Mouse (Mus musculus): ENCODE measurements around the gene Rab6b. TPM values are rescaled to one million over a fixed set of nuclear protein-coding genes. Genes with fewer than 3 reads are reported as not detected.

Gene Rab6b
- total and polyA plus RNA-seq, 3 experiments, result not detected

- Histone ChIP-seq H3K79me2 (ENCODE audit: control insufficient read depth, insufficient read depth, low read length, poor library complexity) (no peaks in the 10 kb centered on the region), H3K36me3 (ENCODE audit: control insufficient read depth in 1 of 2, insufficient read depth in 2 of 2, low read length in 2 of 2) (no peaks in the 10 kb centered on the region; a peak in 1 of 4 replicates), H3K4me3 (ENCODE audit: control insufficient read depth in 1 of 2, insufficient read depth in 1 of 2, low read depth in 2 of 2, low read length in 2 of 2) (no peak overlapping the region), H3K27me3 (ENCODE audit: control insufficient read depth in 1 of 2, insufficient read depth in 2 of 2, low read length in 2 of 2) (no peaks in the 10 kb centered on the region), H3K9ac (ENCODE audit: control insufficient read depth, low read depth, low read length, poor library complexity, severe bottlenecking) (no peak overlapping the region), H3K9me3 (replicated peaks; ENCODE audit: insufficient read depth, low read length) (no peaks in the 10 kb centered on the region), H3K27ac (ENCODE audit: control insufficient read depth, low read depth, low read length) (no peak overlapping the region), H3K4me1 (ENCODE audit: control insufficient read depth in 1 of 2, insufficient read depth in 2 of 2, low read length in 2 of 2) (no peaks in the 10 kb centered on the region)
- no peak for DNase-seq (ENCODE audit: low read depth, low spot score)
- no peak for TF ChIP-seq CHD1 (IDR thresholded peaks at IDR 0.05; ENCODE audit: low read depth, low read length)
- TF ChIP-seq CTCF (IDR thresholded peaks at IDR 0.05 in 2 of 3, conservative IDR thresholded peaks at IDR 0.05 in 1 of 3; ENCODE audit: control insufficient read depth in 1 of 3, insufficient read depth in 1 of 3, low read depth in 2 of 3, low read length in 3 of 3, poor library complexity in 1 of 3, severe bottlenecking in 1 of 3), result peak; percentile 24 to 43 (median 33); a peak in 4 of 6 replicates
- peak; percentile 24 for TF ChIP-seq SMC3 (IDR thresholded peaks at IDR 0.05; ENCODE audit: low read depth, low read length)
These were observed 63.4 kb downstream of the Rab6b start for GRCm38 (mm10) chr9:103174771-103175519.

- no peaks in the 10 kb centered on the region for H3K9me3 ChIP-seq (replicated peaks; ENCODE audit: insufficient read depth, low read length)
- no peak for TF ChIP-seq HCFC1 (IDR thresholded peaks at IDR 0.05; ENCODE audit: low read depth, low read length)
- TF ChIP-seq TCF12 (IDR thresholded peaks at IDR 0.05; ENCODE audit: low read depth, low read length), result no peak
- no peak for TF ChIP-seq MYB (IDR thresholded peaks at IDR 0.05; ENCODE audit: low read depth, low read length)
- TF ChIP-seq GABPA (IDR thresholded peaks at IDR 0.05; ENCODE audit: low read depth, low read length), result no peak
- TF ChIP-seq USF2 (IDR thresholded peaks at IDR 0.05; ENCODE audit: borderline replicate concordance in 1 of 2, insufficient read depth in 1 of 2, low read depth in 1 of 2, low read length in 2 of 2), result no peak
These were observed 64.1 kb downstream of the Rab6b start for GRCm38 (mm10) chr9:103175692-103176091.

GRCm38 (mm10) chr9:103180303-103180702 lies 68.7 kb downstream of the Rab6b start:
- peak overlapping the region; percentile 76 for H3K27ac ChIP-seq (ENCODE audit: control insufficient read depth, low read depth, low read length)
- peak overlapping the region; percentile 70 for H3K9ac ChIP-seq (ENCODE audit: control insufficient read depth, low read depth, low read length, poor library complexity, severe bottlenecking)
- H3K27me3 ChIP-seq (ENCODE audit: control insufficient read depth in 1 of 2, insufficient read depth in 2 of 2, low read length in 2 of 2), result no peaks in the 10 kb centered on the region
- peaks cover 0 to 4% of the 10 kb centered on the region in 2 experiments; a peak in 1 of 4 replicates for H3K36me3 ChIP-seq (ENCODE audit: control insufficient read depth in 1 of 2, insufficient read depth in 2 of 2, low read length in 2 of 2)
- peak overlapping the region; percentile 65 to 67; a peak in 3 of 4 replicates for H3K4me3 ChIP-seq (ENCODE audit: control insufficient read depth in 1 of 2, insufficient read depth in 1 of 2, low read depth in 2 of 2, low read length in 2 of 2)
- H3K4me1 ChIP-seq (ENCODE audit: control insufficient read depth in 1 of 2, insufficient read depth in 2 of 2, low read length in 2 of 2), result peaks cover 0 to 5% of the 10 kb centered on the region in 2 experiments; a peak in 1 of 4 replicates
- peak; percentile 70 for DNase-seq (ENCODE audit: low read depth, low spot score)
- H3K79me2 ChIP-seq (ENCODE audit: control insufficient read depth, insufficient read depth, low read length, poor library complexity), result no peaks in the 10 kb centered on the region
- H3K9me3 ChIP-seq (replicated peaks; ENCODE audit: insufficient read depth, low read length), result no peaks in the 10 kb centered on the region
- TF ChIP-seq KAT2A (conservative IDR thresholded peaks at IDR 0.05; ENCODE audit: low read depth, low read length), result no peak
- no peak for TF ChIP-seq ZC3H11A (IDR thresholded peaks at IDR 0.05; ENCODE audit: low read depth, low read length)
- no peak for TF ChIP-seq POLR2AphosphoS5 (IDR thresholded peaks at IDR 0.05; ENCODE audit: borderline replicate concordance, low read depth, low read length)
- no peak for TF ChIP-seq POLR2AphosphoS2 (IDR thresholded peaks at IDR 0.05; ENCODE audit: low read length)
- no peak for TF ChIP-seq MXI1 (IDR thresholded peaks at IDR 0.05; ENCODE audit: low read depth, low read length)
- TF ChIP-seq JUND (IDR thresholded peaks at IDR 0.05; ENCODE audit: low read depth, low read length), result no peak
- TF ChIP-seq SIN3A (IDR thresholded peaks at IDR 0.05; ENCODE audit: low read length), result no peak
- no peak for TF ChIP-seq UBTF (IDR thresholded peaks at IDR 0.05; ENCODE audit: borderline replicate concordance, insufficient read depth, low read depth, low read length)
- TF ChIP-seq TAL1 (IDR thresholded peaks at IDR 0.05; ENCODE audit: low read length), result no peak
- no peak for TF ChIP-seq ETS1 (IDR thresholded peaks at IDR 0.05; ENCODE audit: low read depth, low read length)
- TF ChIP-seq GATA1 (IDR thresholded peaks at IDR 0.05; ENCODE audit: low read depth, low read length), result no peak
- no peak for TF ChIP-seq HCFC1 (IDR thresholded peaks at IDR 0.05; ENCODE audit: low read depth, low read length)
- no peak for TF ChIP-seq MAZ (IDR thresholded peaks at IDR 0.05; ENCODE audit: low read depth, low read length)
- no peak for TF ChIP-seq TBP (IDR thresholded peaks at IDR 0.05; ENCODE audit: low read depth, low read length)
- TF ChIP-seq ZNF384 (IDR thresholded peaks at IDR 0.05; ENCODE audit: low read depth, low read length), result no peak
- no peak for TF ChIP-seq MAFK (IDR thresholded peaks at IDR 0.05; ENCODE audit: borderline replicate concordance, low read depth, low read length)
- no peak for TF ChIP-seq RCOR1 (IDR thresholded peaks at IDR 0.05; ENCODE audit: low read depth, low read length)
- no peak for TF ChIP-seq MYC (IDR thresholded peaks at IDR 0.05; ENCODE audit: low read depth, low read length)

More at GRCm38 (mm10) chr9:103175692-103176091, 64.1 kb downstream of the Rab6b start:
- Histone ChIP-seq H3K36me3 (ENCODE audit: control insufficient read depth in 1 of 2, insufficient read depth in 2 of 2, low read length in 2 of 2) (no peaks in the 10 kb centered on the region; a peak in 1 of 4 replicates), H3K79me2 (ENCODE audit: control insufficient read depth, insufficient read depth, low read length, poor library complexity) (no peaks in the 10 kb centered on the region), H3K9ac (ENCODE audit: control insufficient read depth, low read depth, low read length, poor library complexity, severe bottlenecking) (no peak overlapping the region), H3K4me3 (ENCODE audit: control insufficient read depth in 1 of 2, insufficient read depth in 1 of 2, low read depth in 2 of 2, low read length in 2 of 2) (no peak overlapping the region), H3K27ac (ENCODE audit: control insufficient read depth, low read depth, low read length) (no peak overlapping the region), H3K4me1 (ENCODE audit: control insufficient read depth in 1 of 2, insufficient read depth in 2 of 2, low read length in 2 of 2) (peaks cover 0 to 5% of the 10 kb centered on the region in 2 experiments; a peak in 1 of 4 replicates), H3K27me3 (ENCODE audit: control insufficient read depth in 1 of 2, insufficient read depth in 2 of 2, low read length in 2 of 2) (no peaks in the 10 kb centered on the region)
- no peak for DNase-seq (ENCODE audit: low read depth, low spot score)
